ENCODE assay signal across 8 mouse cellular contexts in genomic region chr9:69988706-69989302, GRCm38 (mm10). TPM values are rescaled to one million over a fixed set of nuclear protein-coding genes. Genes with fewer than 3 reads are reported as not detected.
DNase-seq lines count a peak whose midpoint lies in the region; ATAC-seq and TF ChIP-seq lines count a peak whose summit lies in the region.

No protein-coding gene starts in this region.

- no peak overlapping the region; the same call in 1 of the 2 replicates for H3K27ac ChIP-seq in kidney, embryonic 14.5 days (ENCODE audit: low read depth, low read length)
- H3K27ac ChIP-seq in cortical plate, adult 2 months (ENCODE audit: insufficient read depth, low read length), result no peak overlapping the region; the same call in 1 of the 2 replicates
- H3K27ac ChIP-seq in hindbrain, embryonic 13.5 days, result peak overlapping the region; percentile 97
- H3K27ac ChIP-seq in midbrain, embryonic 15.5 days, result peak overlapping the region; percentile 91

- peaks cover 11% of the 10 kb centered on the region; the same call in 1 of the 2 replicates for H3K36me3 ChIP-seq in kidney, embryonic 14.5 days (ENCODE audit: control insufficient read depth, insufficient read depth, low read length)
- H3K36me3 ChIP-seq in hindbrain, embryonic 13.5 days, result peaks cover 9% of the 10 kb centered on the region; the same call in 1 of the 2 replicates
- no peaks in the 10 kb centered on the region for H3K36me3 ChIP-seq in midbrain, embryonic 15.5 days (replicated peaks)

- no peak for TF ChIP-seq CTCF in cortical plate, adult 2 months (IDR thresholded peaks at IDR 0.05; ENCODE audit: extremely low read depth, insufficient read depth, low read length)

- peak overlapping the region; percentile 97; the same call in 1 of the 2 replicates for H3K9ac ChIP-seq in kidney, embryonic 14.5 days (ENCODE audit: low read depth, low read length)
- peak overlapping the region; percentile 99 for H3K9ac ChIP-seq in hindbrain, embryonic 13.5 days
- H3K9ac ChIP-seq in midbrain, embryonic 15.5 days, result peak overlapping the region; percentile 88; the same call in 1 of the 2 replicates

- H3K4me1 ChIP-seq in kidney, embryonic 14.5 days (ENCODE audit: control insufficient read depth, insufficient read depth, low read length), result peaks cover 13% of the 10 kb centered on the region
- peaks cover 4% of the 10 kb centered on the region for H3K4me1 ChIP-seq in cortical plate, adult 2 months (ENCODE audit: control insufficient read depth, insufficient read depth, low read length)
- H3K4me1 ChIP-seq in hindbrain, embryonic 13.5 days (replicated peaks), result peaks cover 30% of the 10 kb centered on the region
- peaks cover 34% of the 10 kb centered on the region for H3K4me1 ChIP-seq in midbrain, embryonic 15.5 days

- H3K27me3 ChIP-seq in kidney, embryonic 14.5 days (ENCODE audit: control insufficient read depth, insufficient read depth, low read length), result no peaks in the 10 kb centered on the region
- H3K27me3 ChIP-seq in hindbrain, embryonic 13.5 days, result no peaks in the 10 kb centered on the region
- no peaks in the 10 kb centered on the region for H3K27me3 ChIP-seq in midbrain, embryonic 15.5 days (replicated peaks)

- WGBS in kidney, embryonic 14.5 days, result 39% methylated on average over 16 of the region's 16 CpGs
- WGBS in hindbrain, embryonic 13.5 days, result 42% methylated on average over 16 of the region's 16 CpGs
- 38% methylated on average over 16 of the region's 16 CpGs for WGBS in midbrain, embryonic 15.5 days

- H3K4me3 ChIP-seq in kidney, embryonic 14.5 days (ENCODE audit: low read length), result peak overlapping the region; percentile 95
- H3K4me3 ChIP-seq in cortical plate, adult 2 months (ENCODE audit: insufficient read depth, low read length), result peak overlapping the region; percentile 83
- H3K4me3 ChIP-seq in hindbrain, embryonic 13.5 days, result peak overlapping the region; percentile 99
- peak overlapping the region; percentile 84 for H3K4me3 ChIP-seq in midbrain, embryonic 15.5 days

- no peak for TF ChIP-seq POLR2A in cortical plate, adult 2 months (IDR thresholded peaks at IDR 0.05; ENCODE audit: extremely low read depth, insufficient read depth, low read length)

- 0 out of 2 replicates have a peak, but pooled peaks have one; percentile 10 for ATAC-seq in kidney, embryonic 14.5 days (ENCODE audit: low FRiP score, low TSS enrichment)
- peak; percentile 26; the same call in 1 of the 2 replicates for ATAC-seq in hindbrain, embryonic 13.5 days (ENCODE audit: low FRiP score)
- peak; percentile 22 for ATAC-seq in midbrain, embryonic 15.5 days (replicated peaks)

- DNase-seq in kidney, postnatal 36 days, result no peak
- DNase-seq in layer of hippocampus, adult 9-11 months, result no peak
- no peak for DNase-seq in ovary, postnatal 14 days (ENCODE audit: low spot score)
- no peak for DNase-seq in yolk sac, embryonic 10.5 days (ENCODE audit: low spot score)

- no peaks in the 10 kb centered on the region for H3K9me3 ChIP-seq in kidney, embryonic 14.5 days (ENCODE audit: control insufficient read depth, low read length)
- no peaks in the 10 kb centered on the region for H3K9me3 ChIP-seq in hindbrain, embryonic 13.5 days
- H3K9me3 ChIP-seq in midbrain, embryonic 15.5 days, result no peaks in the 10 kb centered on the region

- H3K4me2 ChIP-seq in kidney, embryonic 14.5 days (replicated peaks; ENCODE audit: low read depth, low read length), result peak overlapping the region; percentile 56
- H3K4me2 ChIP-seq in hindbrain, embryonic 13.5 days, result peak overlapping the region; percentile 76
- H3K4me2 ChIP-seq in midbrain, embryonic 15.5 days, result peak overlapping the region; percentile 66

RNA-seq across cellular contexts. Expression of gene Bnip2, which starts 0.5 kb away (rescaled TPM):
- 96.5 and 124 TPM in 2 replicates for polyA plus RNA-seq in kidney, embryonic 14.5 days (2014; fragmentation: Nextera tagmentation; extraction: Ambion mirVana)
- polyA plus RNA-seq in cortical plate, adult 2 months (2012; rRNA removed), result 43.9 and 45.0 TPM in 2 replicates
- 83.7 and 85.2 TPM in 2 replicates for polyA plus RNA-seq in hindbrain, embryonic 13.5 days (2015; fragmentation: Nextera tagmentation; extraction: Ambion mirVana)
- 73.8 and 78.7 TPM in 2 replicates for polyA plus RNA-seq in midbrain, embryonic 15.5 days (2015; fragmentation: Nextera tagmentation; extraction: Ambion mirVana)

RNA-seq across cellular contexts. Expression of gene Gtf2a2, which starts 23.5 kb away (rescaled TPM):
- polyA plus RNA-seq in kidney, embryonic 14.5 days (2014; fragmentation: Nextera tagmentation; extraction: Ambion mirVana), result 214 and 254 TPM in 2 replicates
- polyA plus RNA-seq in cortical plate, adult 2 months (2012; rRNA removed), result 65.7 and 69.4 TPM in 2 replicates
- 203 and 205 TPM in 2 replicates for polyA plus RNA-seq in hindbrain, embryonic 13.5 days (2015; fragmentation: Nextera tagmentation; extraction: Ambion mirVana)
- 172 and 177 TPM in 2 replicates for polyA plus RNA-seq in midbrain, embryonic 15.5 days (2015; fragmentation: Nextera tagmentation; extraction: Ambion mirVana)

RNA-seq across cellular contexts. Expression of gene Gcnt3, which starts 49.1 kb away (rescaled TPM):
- polyA plus RNA-seq in kidney, embryonic 14.5 days (2014; fragmentation: Nextera tagmentation; extraction: Ambion mirVana), result 1.3 and 1.5 TPM in 2 replicates
- polyA plus RNA-seq in cortical plate, adult 2 months (2012; rRNA removed), result not detected in 2 replicates
- 0.09 TPM in 1 of 2 replicates, not detected in the other for polyA plus RNA-seq in hindbrain, embryonic 13.5 days (2015; fragmentation: Nextera tagmentation; extraction: Ambion mirVana)
- not detected in 2 replicates for polyA plus RNA-seq in midbrain, embryonic 15.5 days (2015; fragmentation: Nextera tagmentation; extraction: Ambion mirVana)

Comparison
In these comparisons a context has a peak if more than half of its experiments do, and no peak if none do; other contexts are left out.
1. H3K27ac ChIP-seq: peak in hindbrain, embryonic 13.5 days (single experiment) and midbrain, embryonic 15.5 days (single experiment); none in kidney, embryonic 14.5 days (single experiment) and cortical plate, adult 2 months (single experiment).
2. Peak in every context shown above with its lines, with median percentiles within 50 percentile points of each other: ATAC-seq, H3K4me2 ChIP-seq, H3K4me3 ChIP-seq and H3K9ac ChIP-seq.